Mouse (Mus musculus): ENCODE measurements at regions not wholly inside any gene's neighbourhood (a gene's known extent, or its start where the extent isn't known, plus 50 kb on each side); places are given as distances from the start of the nearest gene placed in this dataset.

- no peak for DNase-seq
These were observed 154.9 kb upstream of the Gm34302 start for GRCm38 (mm10) chr3:63638572-63638971.

- DNase-seq, result no peak
These were observed 154.2 kb upstream of the Gm34302 start for GRCm38 (mm10) chr3:63637913-63638312.

GRCm38 (mm10) chr3:63627724-63628123 lies 144.0 kb upstream of the Gm34302 start:
- no peak for DNase-seq

- DNase-seq, result no peak
These were observed 132.4 kb upstream of the Gm34302 start for GRCm38 (mm10) chr3:63616127-63616526.

- DNase-seq, result no peak
These were observed 130.0 kb upstream of the Gm34302 start for GRCm38 (mm10) chr3:63613652-63614051.

- DNase-seq, result no peak
These were observed 129.2 kb upstream of the Gm34302 start for GRCm38 (mm10) chr3:63612767-63613363.

GRCm38 (mm10) chr3:63610113-63610919 lies 126.6 kb upstream of the Gm34302 start:
- no peak for DNase-seq

- DNase-seq, result no peak
These were observed 125.9 kb upstream of the Gm34302 start for GRCm38 (mm10) chr3:63609454-63610112.

GRCm38 (mm10) chr3:63582717-63583696 lies 99.3 kb upstream of the Gm34302 start:
- DNase-seq, result no peak

GRCm38 (mm10) chr3:63582180-63582579 lies 98.5 kb upstream of the Gm34302 start:
- no peak for DNase-seq

- peak; percentile 66 for DNase-seq
These were observed 87.1 kb upstream of the Gm34302 start for GRCm38 (mm10) chr3:63570607-63571353.

- DNase-seq, result no peak
These were observed 86.4 kb upstream of the Gm34302 start for GRCm38 (mm10) chr3:63570082-63570481.

GRCm38 (mm10) chr3:63569004-63569596 lies 85.4 kb upstream of the Gm34302 start:
- DNase-seq, result no peak

- no peak for DNase-seq
These were observed 84.0 kb upstream of the Gm34302 start for GRCm38 (mm10) chr3:63567726-63568125.

- DNase-seq, result no peak
These were observed 79.4 kb upstream of the Gm34302 start for GRCm38 (mm10) chr3:63563057-63563456.

GRCm38 (mm10) chr3:63562532-63562931 lies 78.9 kb upstream of the Gm34302 start:
- DNase-seq, result no peak

GRCm38 (mm10) chr3:63560745-63561151 lies 77.1 kb upstream of the Gm34302 start:
- DNase-seq, result no peak

GRCm38 (mm10) chr3:63556741-63557140 lies 73.1 kb upstream of the Gm34302 start:
- DNase-seq, result no peak

- DNase-seq, result no peak
These were observed 71.2 kb upstream of the Gm34302 start for GRCm38 (mm10) chr3:63554872-63555271.

GRCm38 (mm10) chr3:63553426-63553825 lies 69.7 kb upstream of the Gm34302 start:
- no peak for DNase-seq

- DNase-seq, result no peak
These were observed 68.0 kb upstream of the Gm34302 start for GRCm38 (mm10) chr3:63551661-63552060.

Measured in adrenal gland, postnatal 25 days (tissue).